Mouse (Mus musculus) C2C12 (cell line): ENCODE results near the gene Zdhhc8.

Experiments
- CEBPB ChIP-seq: IDR thresholded peaks from one replicate; pipeline ENCODE4 v1.6.1; 2011; ENCODE audit warnings: low read depth, mild to moderate bottlenecking, control low read depth, moderate library complexity
- CTCF ChIP-seq: IDR thresholded peaks from one replicate; pipeline ENCODE4 v1.5.1; 2011; ENCODE audit not compliant: control insufficient read depth, insufficient read depth, insufficient read length
- FOSL1 ChIP-seq: IDR thresholded peaks from one replicate; pipeline ENCODE4 v1.8.0; 2011; ENCODE audit warnings: mild to moderate bottlenecking, low read length; ENCODE audit not compliant: poor library complexity, insufficient read depth, severe bottlenecking
- MAX ChIP-seq: IDR thresholded peaks from one replicate; pipeline ENCODE4 v1.6.1; 2011; ENCODE audit warnings: mild to moderate bottlenecking, control low read depth
- MYOD1 ChIP-seq: IDR thresholded peaks from one replicate; pipeline ENCODE4 v1.6.1; 2011; ENCODE audit warnings: low read depth; ENCODE audit not compliant: control insufficient read depth, insufficient read length
- MYOG ChIP-seq: IDR thresholded peaks from one replicate; pipeline ENCODE4 v1.6.1; 2011; ENCODE audit not compliant: control insufficient read depth, insufficient read length; ENCODE audit errors: extremely low read depth
- USF1 ChIP-seq: IDR thresholded peaks from one replicate; pipeline ENCODE4 v1.6.1; 2011; ENCODE audit warnings: low read depth, mild to moderate bottlenecking, control low read depth, moderate library complexity

DNA sequence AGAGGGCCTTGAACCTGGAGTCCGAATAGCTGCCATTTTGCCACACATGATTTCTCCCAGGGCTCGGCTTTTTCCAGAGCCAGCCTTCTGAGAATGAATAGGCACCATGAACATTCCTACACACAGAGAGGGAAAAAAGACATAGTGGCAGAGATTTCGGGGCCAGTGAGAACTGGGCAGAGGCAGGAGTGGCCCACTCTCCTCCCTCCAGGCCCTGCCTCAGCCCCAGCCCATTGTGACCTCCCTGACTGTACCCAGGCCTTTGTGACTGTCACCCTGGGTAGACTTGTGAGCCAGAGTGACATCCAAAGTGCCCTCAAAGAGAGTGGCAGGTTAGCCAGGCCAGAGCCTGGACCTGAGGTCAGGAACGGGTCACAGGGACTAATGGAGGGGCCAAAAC, 17.4 kb downstream of the Zdhhc8 start, which contains the start of gene Ccdc188:
- TF ChIP-seq MAX = no peak
- TF ChIP-seq CTCF = no peak
- no peak for TF ChIP-seq FOSL1
- no peak for TF ChIP-seq USF1
- TF ChIP-seq MYOD1 = no peak
- TF ChIP-seq CEBPB = no peak
- TF ChIP-seq MYOG = no peak
